Mouse (Mus musculus) intestine, postnatal 0 days (tissue): ENCODE measurements around the gene Pofut2. TPM values are rescaled to one million over a fixed set of nuclear protein-coding genes. Genes with fewer than 3 reads are reported as not detected.

Experiments used
- ATAC-seq: fragments of 200-750 bp; cut with Nextera tagmentation; 2 replicates; pipeline ENCODE4 v1.8.0; 2017; ENCODE audit warnings: mild to moderate bottlenecking, moderate TSS enrichment, moderate library complexity
- H3K27ac ChIP-seq: fragments of 300-500 bp; sonication (generic); 2 replicates; pipeline ENCODE4 v1.5.1; 2014; ENCODE audit warnings: mild to moderate bottlenecking, low read depth, low read length, moderate library complexity
- H3K27me3 ChIP-seq: fragments of 300-500 bp; sonication (generic); replicated peaks from 2 replicates; pipeline ENCODE4 v1.6.1; 2014; ENCODE audit warnings: low read length, mixed read lengths; ENCODE audit not compliant: control insufficient read depth, insufficient read depth
- H3K36me3 ChIP-seq: fragments of 300-500 bp; sonication (generic); 2 replicates; pipeline ENCODE4 v1.6.1; 2014; ENCODE audit warnings: mild to moderate bottlenecking, moderate library complexity; ENCODE audit not compliant: control insufficient read depth, insufficient read depth
- H3K4me1 ChIP-seq: fragments of 300-500 bp; sonication (generic); replicated peaks from 2 replicates; pipeline ENCODE4 v1.6.1; 2014; ENCODE audit warnings: antibody characterized with exemption, low read length, mixed read lengths; ENCODE audit not compliant: control insufficient read depth, insufficient read depth
- H3K4me2 ChIP-seq: fragments of 300-500 bp; sonication (generic); replicated peaks from 2 replicates; pipeline ENCODE4 v1.6.1; 2014; ENCODE audit warnings: low read depth, mild to moderate bottlenecking, moderate library complexity
- H3K4me3 ChIP-seq: fragments of 300-500 bp; sonication (generic); 2 replicates; pipeline ENCODE4 v1.5.1; 2014; ENCODE audit warnings: low read depth, low read length
- H3K9ac ChIP-seq: fragments of 300-500 bp; sonication (generic); 2 replicates; pipeline ENCODE4 v1.6.1; 2014; ENCODE audit warnings: mild to moderate bottlenecking, low read depth, low read length
- H3K9me3 ChIP-seq: fragments of 300-500 bp; sonication (generic); 2 replicates; pipeline ENCODE4 v1.6.1; 2016; ENCODE audit warnings: mixed run types; ENCODE audit not compliant: control insufficient read depth
- CTCF ChIP-seq: sonication (generic); IDR thresholded peaks from 2 replicates; pipeline ENCODE4 v1.5.1; 2016; ENCODE audit warnings: low read depth, mild to moderate bottlenecking, control low read depth, antibody characterized with exemption, moderate library complexity
- WGBS: fragments of 180-500 bp; shearing (Covaris S2); extraction: QIAGEN DNeasy Blood & Tissue Kit; methylation state at CpG from one replicate; pipeline ENCODE4 v1.1.7; 2014; 5-methylcytosine and 5-hydroxymethylcytosine counted together
- polyA plus RNA-seq: library from polyadenylated mRNA; unstranded; fragments of >200 nt; fragmentation: Nextera tagmentation; extraction: Ambion mirVana; gene quantifications from 2 replicates; pipeline ENCODE4 v1.2.1, GENCODE M21; 2015

Pofut2 gene
- polyA plus RNA-seq, 1 experiment from 2014 or later, result 40.4 TPM

GRCm38 (mm10) chr10:77314711-77315266 is 55.8 kb downstream of the Pofut2 start:
- Histone ChIP-seq H3K4me3 (no peak overlapping the region), H3K4me2 (no peak overlapping the region), H3K27ac (no peak overlapping the region), H3K9me3 (no peaks in the 10 kb centered on the region), H3K36me3 (no peaks in the 10 kb centered on the region), H3K9ac (no peak overlapping the region), H3K27me3 (no peaks in the 10 kb centered on the region), H3K4me1 (no peaks in the 10 kb centered on the region)
- 86% methylated on average over 9 of the region's 9 CpGs for WGBS
- ATAC-seq, result no peak
- no peak for TF ChIP-seq CTCF

- H3K9ac ChIP-seq, result no peak overlapping the region
- ATAC-seq, result no peak
- H3K4me1 ChIP-seq, result no peaks in the 10 kb centered on the region
- H3K36me3 ChIP-seq, result no peaks in the 10 kb centered on the region
- H3K27ac ChIP-seq, result no peak overlapping the region
- H3K27me3 ChIP-seq, result no peaks in the 10 kb centered on the region
- no peak overlapping the region for H3K4me2 ChIP-seq
- WGBS, result 86% methylated on average over 2 of the region's 2 CpGs
- H3K9me3 ChIP-seq, result no peaks in the 10 kb centered on the region
- H3K4me3 ChIP-seq, result no peak overlapping the region
- no peak for TF ChIP-seq CTCF
These were observed 56.7 kb downstream of the Pofut2 start for GRCm38 (mm10) chr10:77315682-77316081.

Other genes with a start within 250 kb of the Pofut2 start
- 60.0 and 61.9 TPM in 2 replicates for gene Slc19a1, start 227.0 kb upstream of the Pofut2 start, polyA plus RNA-seq
- 34.9 and 35.2 TPM in 2 replicates for gene Col18a1, start 92.7 kb upstream of the Pofut2 start, polyA plus RNA-seq
- 1.4 and 1.5 TPM in 2 replicates for gene Adarb1, start 159.1 kb downstream of the Pofut2 start, polyA plus RNA-seq